Mouse (Mus musculus) erythroblast, embryonic 14.5 days (primary cell): Measurements from ENCODE around the gene Olfr15.

Experiments
- GATA1 ChIP-seq: IDR thresholded peaks from 2 replicates; pipeline ENCODE4 v1.6.1; 2012; ENCODE audit warnings: low read length, inconsistent platforms, mixed read lengths
- TAL1 ChIP-seq: IDR thresholded peaks from 3 replicates; pipeline ENCODE4 v1.6.1; 2012; ENCODE audit warnings: low read length, inconsistent platforms, mixed read lengths

- TF ChIP-seq TAL1 (no peak), GATA1 (no peak)
These were observed 25.1 kb downstream of the Olfr15 start for GRCm38 (mm10) chr16:3855776-3856175.
